Mouse (Mus musculus) kidney, postnatal 14 days (tissue): ENCODE results near the gene Strn3.
"Not testable (repeated sequence)": the region's sequence is repeated elsewhere in the genome, so short reads cannot be mapped to it uniquely, and the experiment has no call there.

Experiments
- DNase-seq: peaks from one replicate; pipeline ENCODE4 v3.0.0; 2022; ENCODE audit warnings: mixed read lengths

Gene Strn3

DNA sequence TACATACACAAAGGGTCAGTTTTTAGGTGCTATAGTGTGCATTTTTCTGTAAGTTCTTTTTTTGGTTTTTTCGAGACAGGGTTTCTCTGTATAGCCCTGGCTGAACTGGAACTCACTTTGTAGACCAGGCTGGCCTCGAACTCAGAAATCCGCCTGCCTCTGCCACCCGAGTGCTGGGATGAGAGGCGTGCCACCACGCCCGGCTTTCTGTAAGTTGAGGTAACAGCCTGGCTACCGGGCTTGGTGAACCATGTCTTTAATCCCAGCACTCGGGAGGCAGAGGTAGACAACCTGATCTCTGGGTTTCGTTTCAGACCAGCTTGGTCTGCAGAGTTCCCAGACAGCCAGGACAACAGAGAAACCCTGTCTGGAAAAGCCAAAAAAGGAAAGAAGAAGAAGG is 1.2 kb upstream of the Strn3 start:
- DNase-seq, result not testable (repeated sequence)

DNA sequence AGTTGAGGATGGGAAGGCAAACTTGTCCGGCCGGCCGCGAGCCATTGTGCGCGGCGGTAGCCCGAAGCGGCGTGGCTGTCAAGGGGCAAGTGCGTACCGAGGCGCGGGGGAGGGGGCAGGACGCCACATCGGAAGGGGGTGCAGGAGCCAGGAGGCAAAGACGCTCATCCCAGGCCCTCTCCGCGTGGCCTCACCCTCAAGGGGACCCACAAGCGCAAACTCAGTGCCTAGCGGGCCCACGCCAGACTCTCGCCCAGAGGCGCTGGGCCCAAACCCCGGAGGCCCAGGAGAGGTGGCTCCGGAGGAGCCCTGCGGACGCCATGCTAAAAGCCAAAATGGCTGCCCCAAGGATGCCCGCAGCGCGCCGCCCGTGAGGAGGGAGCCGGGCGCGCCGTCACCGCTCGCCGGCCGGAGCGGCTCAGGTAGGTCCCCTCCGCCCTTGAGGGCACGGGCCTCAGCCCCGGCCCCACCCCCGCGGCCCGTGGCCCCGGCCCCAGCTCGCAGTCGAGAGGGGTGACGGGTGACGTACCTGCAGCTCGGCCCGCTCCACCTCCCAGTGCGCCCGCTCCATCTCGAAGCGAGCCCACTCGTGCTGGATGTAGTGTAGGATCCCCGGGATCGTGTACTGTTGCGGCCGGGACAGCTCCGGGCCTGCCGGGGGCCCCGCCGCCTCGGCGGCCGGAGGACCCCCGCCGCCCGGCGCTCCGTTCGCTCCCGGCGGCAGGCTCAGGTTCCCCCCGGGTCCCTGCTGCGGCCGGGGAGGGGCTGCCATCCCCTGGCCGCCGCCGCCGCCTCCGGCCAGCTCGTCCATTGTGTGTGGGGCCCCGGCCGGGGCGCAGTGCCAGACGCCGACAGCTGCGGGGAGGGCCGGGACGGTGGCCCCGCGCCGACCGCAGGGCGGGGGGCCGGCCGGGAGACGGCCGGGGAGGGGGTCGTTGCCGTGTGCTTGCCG is 528 bp downstream of the Strn3 start, which contains the start of gene Ap4s1:
Ap4s1 (plus strand) TSS at position 141 of the 952 bp plus-strand sequence.
- DNase-seq, result peak; percentile 81

DNA sequence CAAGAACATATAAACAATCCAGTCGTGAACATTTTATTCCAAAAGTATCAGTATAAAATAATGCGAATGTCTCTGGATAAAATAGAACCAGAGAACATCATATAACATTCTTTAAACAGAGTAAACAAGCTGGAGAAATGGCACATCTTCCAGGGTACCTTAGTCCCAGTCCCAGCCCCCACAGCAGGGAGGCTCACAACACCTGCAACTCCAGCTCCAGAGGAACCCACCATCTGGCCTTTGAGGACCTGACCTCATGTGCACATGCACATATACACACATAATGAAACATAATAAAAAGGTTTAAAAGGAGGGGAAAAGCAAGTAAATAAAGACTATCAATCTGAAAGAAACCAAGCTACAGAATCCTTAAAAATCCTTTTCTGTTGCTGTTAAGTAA is 3.2 kb downstream of the Strn3 start:
- DNase-seq, result no peak

DNA sequence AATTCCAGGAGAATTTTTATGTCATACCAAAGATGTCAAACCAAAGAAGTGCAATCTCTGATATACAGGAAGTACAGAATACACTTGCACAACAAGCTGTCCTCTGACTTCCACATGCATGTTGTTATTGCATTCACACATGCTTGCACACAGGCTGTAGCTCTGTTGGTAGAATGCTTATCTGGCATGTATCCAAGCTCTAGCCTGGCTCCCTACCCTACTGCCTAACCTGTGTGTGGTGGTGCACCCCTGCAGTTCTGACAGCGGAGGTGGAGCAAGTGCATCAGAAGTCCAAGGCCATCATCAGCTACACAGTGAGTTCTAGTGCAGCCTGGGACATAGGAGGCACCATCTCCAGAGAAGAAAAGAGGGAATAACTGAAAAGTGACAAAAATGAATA is 12.9 kb downstream of the Strn3 start:
- DNase-seq, result peak; percentile 48

DNA sequence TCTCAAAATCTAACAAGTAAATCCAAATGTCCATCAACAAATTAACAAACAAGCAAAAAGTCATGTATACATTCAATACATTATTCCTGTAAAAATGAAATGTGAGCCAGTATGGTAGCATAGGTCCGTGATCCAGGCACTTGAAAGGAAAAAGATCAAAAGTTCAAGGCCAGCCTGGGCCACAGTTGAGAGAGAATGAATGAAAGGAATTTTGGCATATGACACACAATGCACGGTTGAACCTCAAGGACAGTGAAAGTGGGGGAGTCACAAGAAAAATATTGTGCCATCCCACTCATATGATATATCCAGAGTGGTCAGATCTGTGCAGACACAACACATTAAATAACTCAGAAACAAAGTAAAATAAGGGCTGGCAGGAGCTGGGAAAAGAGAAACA is 15.3 kb downstream of the Strn3 start:
- no peak for DNase-seq

DNA sequence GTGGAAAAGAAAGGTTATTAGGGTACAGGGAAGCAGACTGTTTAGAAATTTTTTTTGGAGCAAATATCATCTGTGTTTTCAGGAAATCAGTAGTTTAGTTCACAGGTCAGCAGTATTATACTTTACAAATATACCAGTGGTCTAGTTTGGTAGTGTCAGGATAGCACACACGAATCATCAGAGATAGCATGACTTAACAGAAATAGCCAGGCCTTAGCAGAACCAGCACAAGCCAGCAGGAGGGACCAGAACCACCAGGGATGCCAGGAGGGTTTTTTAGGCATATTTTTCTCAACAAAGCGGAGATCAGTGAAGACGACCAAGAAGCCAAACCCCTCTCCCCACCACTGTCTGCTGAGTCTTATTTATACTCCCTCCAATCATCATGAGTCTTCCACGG is 18.4 kb downstream of the Strn3 start:
- DNase-seq, result no peak

DNA sequence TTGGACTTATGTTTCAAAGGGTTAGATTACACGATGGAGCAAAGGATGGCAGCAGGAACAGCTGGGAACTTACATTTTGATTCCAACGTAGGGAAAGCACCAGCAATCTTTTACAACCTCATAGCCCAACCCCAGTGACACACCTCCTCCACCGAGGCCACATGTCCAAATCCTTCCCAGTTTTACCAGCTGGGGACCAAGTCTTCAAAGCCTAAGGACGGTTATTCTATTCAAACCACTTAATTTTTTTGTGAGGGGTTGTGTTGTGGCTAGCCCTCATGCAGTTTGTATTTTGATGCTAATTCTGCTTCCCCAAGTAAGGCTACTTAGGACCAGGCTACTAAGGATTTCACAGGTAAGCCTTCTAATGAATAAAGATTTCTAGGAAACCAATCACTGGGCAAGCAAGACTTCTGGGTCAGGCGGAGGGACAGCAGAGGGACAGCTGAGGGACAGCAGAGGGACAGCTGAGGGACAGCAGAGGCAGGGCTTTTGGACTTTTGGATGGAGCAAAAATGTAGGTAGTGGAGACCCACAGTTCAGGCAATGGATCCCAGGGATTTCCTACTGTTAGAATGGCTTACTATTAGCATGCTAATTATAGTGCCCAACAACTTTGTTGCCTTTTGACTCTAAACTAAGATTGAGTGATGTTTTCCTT is 20.3 kb downstream of the Strn3 start:
- no peak for DNase-seq

DNA sequence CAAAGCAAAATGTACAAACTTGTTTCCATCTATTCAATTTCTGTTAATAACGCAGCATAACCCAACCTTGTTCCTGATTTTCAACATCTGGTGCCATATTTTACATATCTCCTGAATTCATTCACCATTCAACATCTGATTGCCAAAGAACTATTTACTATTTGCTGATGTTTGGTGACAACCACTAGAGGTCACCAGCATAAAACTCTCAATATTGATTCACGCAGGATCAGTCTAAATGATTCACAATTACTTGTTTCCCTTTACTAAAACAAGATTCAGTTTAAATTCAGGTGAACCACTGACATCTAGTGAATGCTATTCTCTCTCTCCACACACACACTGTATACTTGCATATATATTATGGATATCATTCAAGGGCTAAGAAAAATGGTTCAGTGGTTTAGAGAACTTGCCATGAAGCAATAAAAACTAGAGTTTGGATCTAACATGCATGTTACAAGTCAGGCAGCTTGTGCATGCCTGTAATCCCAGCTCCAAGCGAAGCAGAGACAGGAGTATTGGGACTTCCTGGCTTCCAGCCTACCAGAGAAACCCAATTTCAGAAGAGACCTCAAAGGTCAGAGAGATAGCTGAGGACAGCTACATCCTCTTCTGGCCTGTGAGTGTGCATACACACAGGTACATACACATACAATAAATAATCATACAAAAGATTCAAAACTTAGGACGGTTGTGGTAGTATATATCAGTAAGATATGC is 24.8 kb downstream of the Strn3 start:
- no peak for DNase-seq

DNA sequence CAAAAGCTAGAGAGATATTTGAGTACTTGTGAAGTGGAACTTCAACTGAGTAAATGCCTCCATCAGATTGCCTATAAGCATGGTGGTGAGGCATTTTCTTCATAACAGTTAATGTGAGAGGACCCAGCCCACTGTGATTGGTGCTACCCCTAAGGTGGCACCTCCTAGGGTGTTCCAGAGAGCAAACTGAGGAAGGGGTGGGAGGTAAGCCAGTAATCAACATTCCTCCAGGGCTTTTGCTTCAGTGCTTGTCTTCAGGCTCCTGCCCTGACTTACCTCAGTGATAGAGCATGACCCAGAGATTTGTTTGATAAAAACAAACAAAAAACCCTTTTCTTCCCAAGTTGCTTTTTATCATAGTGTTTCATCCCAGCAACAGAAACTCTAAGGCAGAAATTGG is 27.8 kb downstream of the Strn3 start:
- DNase-seq, result no peak

DNA sequence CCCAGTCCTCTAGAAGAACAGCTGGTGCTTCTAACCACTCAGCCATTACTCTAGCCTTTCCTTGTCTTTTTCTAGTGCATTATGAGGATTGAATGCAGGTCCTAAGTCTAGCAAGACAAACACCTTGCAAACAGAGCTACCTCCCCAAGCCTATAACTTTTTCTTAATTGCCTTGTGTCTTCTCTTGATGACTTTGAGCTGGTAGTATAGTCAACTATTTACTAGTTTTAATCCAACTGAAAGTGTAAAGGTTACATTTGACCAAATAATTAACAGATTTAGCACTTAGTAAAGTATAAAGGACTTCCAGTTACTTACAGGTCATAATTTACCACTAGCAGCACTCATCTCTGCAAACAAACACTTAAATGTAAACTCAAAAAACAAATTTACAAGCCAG is 28.7 kb downstream of the Strn3 start:
- DNase-seq, result no peak

DNA sequence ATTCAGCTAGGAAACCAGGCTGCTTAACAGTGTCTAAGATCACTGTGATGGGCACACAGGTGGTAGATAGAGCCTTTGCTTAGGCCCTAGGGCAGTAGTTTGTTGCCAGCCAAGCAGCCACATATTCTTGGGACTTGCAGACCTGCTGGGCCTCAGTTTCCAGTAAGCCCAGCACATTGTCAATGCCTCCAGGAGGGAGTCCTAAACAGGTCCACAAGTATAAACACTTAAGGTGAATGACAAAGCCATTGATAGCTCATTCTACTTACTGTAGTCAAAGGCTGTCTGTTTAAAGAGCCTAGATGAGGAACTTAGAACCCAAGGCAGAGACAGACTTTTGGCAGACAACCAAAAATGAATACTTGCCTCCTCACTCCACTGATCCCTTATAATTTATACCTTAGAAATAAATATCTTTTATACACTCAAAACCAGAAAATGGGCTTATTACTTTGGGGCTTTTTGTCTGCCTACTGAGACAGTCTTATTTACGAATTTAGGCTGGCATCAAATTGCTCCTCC is 35.7 kb downstream of the Strn3 start:
- no peak for DNase-seq

DNA sequence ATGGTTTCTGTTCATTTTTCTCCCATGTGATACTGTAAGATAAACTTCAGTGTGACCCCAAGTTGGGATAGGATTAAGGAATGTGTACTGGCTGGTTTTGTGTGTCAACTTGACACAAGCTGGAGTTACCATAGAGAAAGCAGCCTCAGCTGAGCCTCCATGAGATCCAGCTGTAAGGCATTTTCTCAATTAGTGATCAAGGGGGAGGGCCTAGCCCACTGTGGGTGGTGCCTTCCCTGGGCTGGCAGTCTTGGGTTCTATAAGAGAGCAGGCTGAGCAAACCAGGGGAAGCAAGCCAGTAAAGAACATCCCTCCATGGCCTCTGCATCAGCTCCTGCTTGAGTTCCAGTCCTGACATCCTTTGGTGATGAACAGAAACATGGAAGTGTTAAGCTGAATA is 42.3 kb downstream of the Strn3 start:
- DNase-seq, result not testable (repeated sequence)

DNA sequence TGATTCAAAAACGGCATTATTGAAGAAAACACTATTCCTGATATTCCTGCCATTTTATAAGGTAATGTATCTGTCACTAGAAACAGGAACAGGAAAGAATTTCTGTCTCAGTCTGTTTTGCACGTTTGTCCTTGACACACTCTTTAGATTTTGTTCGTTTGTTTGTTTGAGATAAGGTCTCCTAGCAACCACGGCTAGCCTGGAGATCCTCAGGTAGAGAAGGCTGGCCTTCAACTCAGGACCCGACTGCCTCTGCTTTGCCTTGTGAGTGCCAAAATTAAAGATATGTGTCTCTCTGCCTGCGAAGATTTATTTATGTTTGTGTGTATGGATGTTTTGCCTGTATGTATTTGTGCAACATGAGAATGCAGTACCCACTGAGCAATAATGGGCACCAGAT is 49.8 kb downstream of the Strn3 start:
- DNase-seq, result no peak

DNA sequence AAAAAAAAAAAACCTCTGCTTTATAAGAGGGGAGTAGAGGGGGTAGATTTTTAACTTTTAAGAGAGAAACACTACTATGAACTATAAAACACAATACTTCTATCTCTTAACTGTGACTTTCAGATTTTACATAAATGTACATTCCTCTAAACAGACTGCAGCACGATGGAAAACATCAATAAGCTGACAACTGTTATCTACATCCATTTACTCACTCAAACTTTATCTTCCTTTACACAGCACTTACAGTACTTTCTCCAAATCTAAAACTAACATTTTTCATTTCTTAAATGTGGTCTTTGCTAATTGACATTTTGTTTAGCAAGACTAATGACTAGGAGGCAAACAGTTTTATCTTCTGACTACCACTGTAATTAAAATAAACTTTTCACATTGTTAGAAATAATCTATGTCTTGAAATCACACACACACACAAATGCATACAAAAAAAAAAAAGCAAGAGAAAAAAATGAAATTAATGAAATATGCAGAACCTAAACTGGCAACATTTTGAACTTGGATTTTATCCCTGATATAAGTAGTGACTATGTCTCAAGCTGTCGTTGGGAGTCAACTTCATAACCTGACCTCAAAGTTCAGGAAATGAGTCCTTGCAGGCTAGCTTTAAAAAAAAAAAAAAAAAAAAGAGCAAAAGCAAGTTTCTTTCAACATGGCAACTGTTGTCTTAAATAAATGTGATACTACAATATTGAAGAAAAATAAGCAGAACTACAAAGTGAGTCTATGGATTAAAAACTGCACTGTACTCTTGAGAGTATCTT is 54.8 kb downstream of the Strn3 start:
- no peak for DNase-seq

DNA sequence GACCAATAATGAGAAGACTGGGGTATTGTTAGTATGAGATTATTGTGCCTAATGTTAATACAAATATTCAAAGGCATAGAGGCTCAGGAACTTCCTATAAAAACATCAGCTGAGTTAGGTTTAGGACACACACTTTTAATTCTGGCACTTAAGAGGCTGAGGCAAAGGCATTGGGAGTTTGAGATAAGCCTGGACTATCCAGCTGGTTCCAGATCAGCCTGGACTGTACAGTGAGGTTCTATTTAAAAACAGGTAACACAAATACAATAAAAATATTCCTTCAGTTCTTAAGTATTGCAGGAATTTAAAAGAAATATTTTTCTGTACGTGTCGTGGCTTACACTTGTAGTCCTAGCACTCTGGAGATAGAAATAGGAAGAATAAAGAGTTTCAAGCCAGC is 55.4 kb downstream of the Strn3 start:
- DNase-seq, result no peak

DNA sequence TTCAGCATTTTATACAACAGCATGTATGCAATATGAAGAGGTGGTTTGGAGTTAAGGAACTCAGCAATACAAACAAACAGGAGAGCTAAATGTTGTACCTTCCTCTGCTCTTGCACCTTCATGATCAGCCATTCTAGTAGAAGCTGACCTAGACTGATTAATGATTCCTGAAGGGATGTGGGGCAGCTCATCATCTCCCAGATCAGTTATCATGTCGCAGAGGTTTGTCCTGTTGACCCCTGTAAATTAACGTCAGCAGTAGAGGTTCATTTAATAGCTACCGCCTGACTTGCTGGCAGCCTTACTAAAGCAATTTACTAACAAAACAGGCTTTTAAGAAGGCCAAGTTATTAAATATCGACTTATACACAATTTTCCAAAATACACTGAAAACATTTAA is 58.2 kb downstream of the Strn3 start:
- peak; percentile 24 for DNase-seq

DNA sequence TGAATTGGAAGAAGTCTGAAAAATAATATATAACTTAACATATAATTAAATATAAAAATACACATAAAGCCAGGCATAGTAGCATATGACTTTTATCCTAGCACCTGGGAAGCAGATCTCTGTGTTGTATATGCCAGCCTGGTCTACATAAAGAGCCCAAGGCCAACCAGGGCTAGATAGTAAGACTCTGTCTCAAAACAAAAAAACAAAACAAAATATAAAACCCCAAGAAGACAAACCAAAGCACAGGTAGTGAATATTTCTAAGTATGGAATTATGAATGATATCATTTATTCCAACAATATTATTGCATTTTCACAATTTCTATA is 68.4 kb downstream of the Strn3 start:
- DNase-seq, result no peak

DNA sequence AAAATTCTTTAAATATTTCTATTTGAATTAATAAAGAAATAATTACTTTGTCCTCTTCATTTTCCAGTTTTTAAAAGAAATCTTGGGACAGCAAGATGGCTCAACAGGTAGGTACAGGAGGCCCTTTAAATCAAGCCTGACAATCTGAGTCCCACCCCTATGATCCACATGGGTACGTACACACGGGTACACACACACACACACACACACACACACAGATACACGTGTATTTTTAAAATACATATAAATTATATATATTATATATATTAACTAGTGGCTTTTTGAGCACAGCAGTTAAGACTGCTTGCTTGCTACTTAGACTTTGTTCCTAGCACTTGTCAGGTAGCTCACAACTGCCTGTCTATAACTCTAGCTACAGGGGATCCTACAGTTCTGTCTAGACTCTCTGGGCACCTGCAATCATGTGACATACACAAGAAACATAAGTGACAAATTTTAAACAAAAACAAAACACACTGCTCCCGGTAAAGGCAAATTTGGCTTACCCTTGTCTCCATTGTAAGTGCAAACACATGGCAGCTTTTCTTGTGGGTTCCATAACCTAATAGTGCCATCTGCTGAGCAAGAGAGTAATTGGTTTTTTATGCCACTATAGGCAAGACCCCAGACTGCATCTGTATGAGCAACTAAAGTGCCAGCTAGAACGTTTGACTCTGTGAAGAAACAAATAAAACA is 68.9 kb downstream of the Strn3 start:
- no peak for DNase-seq

DNA sequence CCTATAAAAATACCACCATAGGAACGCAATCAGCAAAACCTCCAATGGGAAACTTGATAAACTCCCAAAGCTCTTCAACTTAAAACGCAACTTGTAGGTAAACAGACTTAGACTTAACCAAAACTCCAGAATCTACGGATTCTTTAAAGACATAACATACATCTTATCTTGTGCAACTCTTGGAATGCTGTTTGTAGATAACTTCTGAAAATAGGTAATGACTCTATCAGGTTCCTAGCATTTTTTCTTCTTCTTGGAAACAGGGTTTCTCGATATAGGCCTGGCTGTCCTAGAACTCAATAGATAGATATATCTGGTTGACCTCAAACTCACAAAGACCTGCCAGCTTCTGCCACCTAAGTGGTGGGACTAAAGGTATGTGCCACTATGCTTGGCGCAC is 70.5 kb downstream of the Strn3 start:
- no peak for DNase-seq

DNA sequence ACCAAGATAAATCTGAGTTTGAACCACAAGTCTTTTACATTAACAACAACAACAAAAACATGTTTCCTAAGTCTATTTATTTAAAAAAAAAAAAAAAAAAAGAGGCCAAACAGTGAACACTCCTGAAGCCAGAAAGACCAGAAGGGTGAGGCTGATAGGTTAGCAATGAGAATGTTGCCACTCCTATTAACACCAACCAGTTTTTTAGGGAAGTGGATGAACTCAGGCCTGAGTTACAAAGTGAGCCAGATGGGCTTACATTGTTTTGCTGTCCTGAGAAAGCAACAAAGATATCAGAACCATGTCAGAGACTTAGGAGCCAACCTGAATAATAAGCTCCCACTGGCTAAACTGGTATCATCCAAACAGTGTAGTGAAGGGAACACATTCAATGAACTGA is 71.1 kb downstream of the Strn3 start:
- DNase-seq, result no peak

DNA sequence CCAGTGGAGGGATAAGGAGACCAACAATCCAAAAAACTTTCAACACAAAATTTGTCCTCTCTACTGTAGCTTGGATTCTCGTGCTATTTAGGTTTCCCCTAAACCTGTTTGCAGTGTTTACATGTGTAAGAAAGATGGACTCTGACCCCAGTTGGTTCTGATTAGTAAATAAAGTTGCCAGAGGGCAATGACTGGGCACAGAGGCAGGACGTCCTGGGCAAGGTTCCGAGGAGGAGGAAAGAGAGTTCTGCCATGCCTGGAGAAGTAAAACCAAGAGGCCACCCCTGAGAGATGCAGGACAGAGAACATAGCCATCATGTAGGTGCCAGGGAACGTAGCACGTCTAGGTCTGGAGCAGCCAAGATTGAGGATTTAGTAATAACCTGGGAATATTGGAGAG is 79.3 kb downstream of the Strn3 start:
- no peak for DNase-seq

DNA sequence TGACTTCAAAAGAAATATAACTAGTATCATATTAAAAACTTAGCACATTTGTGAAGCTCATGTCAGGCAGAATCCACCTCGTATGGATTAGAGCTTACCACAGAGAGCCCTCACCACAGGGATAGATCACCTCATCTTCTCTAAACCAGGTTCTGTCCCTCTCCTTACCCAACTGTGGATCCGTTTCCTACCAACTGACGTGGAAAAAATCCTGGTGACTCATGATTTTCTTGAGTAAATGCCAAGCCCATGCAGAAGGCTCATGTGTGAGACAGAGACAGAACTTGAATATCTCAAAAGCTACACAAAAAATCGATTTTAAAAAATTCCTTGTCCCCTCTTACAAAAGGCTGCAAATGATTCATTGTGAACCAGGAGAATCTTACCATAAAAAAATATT is 85.6 kb downstream of the Strn3 start:
- DNase-seq, result no peak
